Mouse (Mus musculus): Measurements from ENCODE around the gene Cutal. TPM values are rescaled to one million over a fixed set of nuclear protein-coding genes. Genes with fewer than 3 reads are reported as not detected.

The Cutal gene
- polyA plus RNA-seq, 1 experiment from 2014 or later = 19.0 TPM

DNA sequence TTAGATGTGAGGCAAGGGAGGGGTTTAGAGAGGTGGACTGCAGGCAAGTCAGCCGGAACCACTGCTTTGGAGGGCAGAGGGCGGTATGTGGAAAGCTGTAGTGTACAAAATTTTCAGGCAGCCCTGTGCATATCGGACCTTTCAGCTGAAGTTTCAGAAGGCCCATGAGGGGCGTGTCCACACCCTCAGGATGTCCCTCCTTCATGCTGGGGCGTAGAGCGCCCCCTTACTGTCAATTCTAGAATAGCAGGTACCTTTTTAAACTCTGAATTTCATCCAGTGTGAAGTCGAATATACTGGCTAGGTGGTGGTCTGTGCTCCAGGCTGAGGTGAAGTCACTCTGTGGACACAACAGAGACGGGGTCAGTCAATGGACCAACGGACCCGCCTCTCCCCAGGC lies 23.6 kb downstream of the Cutal start:
- peak; percentile 80 for DNase-seq (ENCODE audit: low spot score)
- TF ChIP-seq CTCF (IDR thresholded peaks at IDR 0.05; ENCODE audit: low read depth) = peak; percentile 83
- 18% methylated on average over 10 of the region's 10 CpGs for WGBS

DNA sequence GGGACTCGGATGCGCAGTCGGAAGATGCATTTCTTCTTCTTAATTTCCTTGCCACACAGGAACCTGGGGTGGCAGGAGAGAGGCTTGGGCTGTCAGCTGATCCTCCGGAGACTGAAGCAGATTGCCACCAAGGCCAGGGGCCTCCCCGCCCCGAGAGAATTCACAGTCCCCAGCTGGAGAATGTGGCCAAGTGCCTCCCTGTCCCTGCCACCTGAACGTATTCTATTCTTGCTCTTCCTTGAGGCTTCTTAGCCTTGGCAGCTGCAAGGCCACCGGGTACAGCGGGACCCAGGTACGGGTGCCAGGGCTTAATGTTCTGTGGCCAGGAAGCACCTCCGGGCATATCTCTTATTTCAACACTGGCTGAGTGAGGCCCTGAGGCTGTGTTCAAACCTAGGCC lies 25.5 kb downstream of the Cutal start:
- H3K4me1 ChIP-seq (replicated peaks; ENCODE audit: insufficient read depth, low read length) = no peaks in the 10 kb centered on the region
- H3K9ac ChIP-seq (ENCODE audit: low read depth, low read length) = no peak overlapping the region
- no peaks in the 10 kb centered on the region for H3K36me3 ChIP-seq (ENCODE audit: insufficient read depth, low read length)
- no peak overlapping the region for H3K27ac ChIP-seq
- 76% methylated on average over 11 of the region's 11 CpGs for WGBS
- ATAC-seq (replicated peaks; ENCODE audit: low FRiP score, low read depth) = no peak
- no peak for DNase-seq (ENCODE audit: low spot score)
- TF ChIP-seq CTCF (IDR thresholded peaks at IDR 0.05; ENCODE audit: low read depth) = no peak
- H3K4me2 ChIP-seq (ENCODE audit: low read length) = no peak overlapping the region
- H3K4me3 ChIP-seq (replicated peaks; ENCODE audit: low read depth, low read length) = no peak overlapping the region
- no peaks in the 10 kb centered on the region for H3K9me3 ChIP-seq (replicated peaks; ENCODE audit: low read length)
- H3K27me3 ChIP-seq (ENCODE audit: insufficient read depth, low read length) = no peaks in the 10 kb centered on the region

More for the DNA sequence above, 23.6 kb downstream of the Cutal start:
- peak; percentile 71 for ATAC-seq (replicated peaks; ENCODE audit: low FRiP score, low read depth)
- Histone ChIP-seq H3K27ac (no peak overlapping the region), H3K4me1 (replicated peaks; ENCODE audit: insufficient read depth, low read length) (no peaks in the 10 kb centered on the region), H3K4me2 (ENCODE audit: low read length) (no peak overlapping the region), H3K27me3 (ENCODE audit: insufficient read depth, low read length) (no peaks in the 10 kb centered on the region), H3K9ac (ENCODE audit: low read depth, low read length) (no peak overlapping the region), H3K4me3 (replicated peaks; ENCODE audit: low read depth, low read length) (no peak overlapping the region), H3K9me3 (replicated peaks; ENCODE audit: low read length) (no peaks in the 10 kb centered on the region), H3K36me3 (ENCODE audit: insufficient read depth, low read length) (no peaks in the 10 kb centered on the region)

- Histone ChIP-seq H3K9me3 (replicated peaks; ENCODE audit: low read length) (no peaks in the 10 kb centered on the region), H3K4me2 (ENCODE audit: low read length) (no peak overlapping the region), H3K4me3 (replicated peaks; ENCODE audit: low read depth, low read length) (no peak overlapping the region), H3K27ac (no peak overlapping the region), H3K4me1 (replicated peaks; ENCODE audit: insufficient read depth, low read length) (no peaks in the 10 kb centered on the region), H3K27me3 (ENCODE audit: insufficient read depth, low read length) (no peaks in the 10 kb centered on the region), H3K9ac (ENCODE audit: low read depth, low read length) (no peak overlapping the region), H3K36me3 (ENCODE audit: insufficient read depth, low read length) (no peaks in the 10 kb centered on the region)
- WGBS = 96% methylated on average over 1 of the region's 1 CpGs
- no peak for TF ChIP-seq CTCF (IDR thresholded peaks at IDR 0.05; ENCODE audit: low read depth)
- no peak for ATAC-seq (replicated peaks; ENCODE audit: low FRiP score, low read depth)
- DNase-seq (ENCODE audit: low spot score) = no peak
Measured at GRCm38 (mm10) chr2:34900412-34900811, 26.2 kb downstream of the Cutal start.

DNA sequence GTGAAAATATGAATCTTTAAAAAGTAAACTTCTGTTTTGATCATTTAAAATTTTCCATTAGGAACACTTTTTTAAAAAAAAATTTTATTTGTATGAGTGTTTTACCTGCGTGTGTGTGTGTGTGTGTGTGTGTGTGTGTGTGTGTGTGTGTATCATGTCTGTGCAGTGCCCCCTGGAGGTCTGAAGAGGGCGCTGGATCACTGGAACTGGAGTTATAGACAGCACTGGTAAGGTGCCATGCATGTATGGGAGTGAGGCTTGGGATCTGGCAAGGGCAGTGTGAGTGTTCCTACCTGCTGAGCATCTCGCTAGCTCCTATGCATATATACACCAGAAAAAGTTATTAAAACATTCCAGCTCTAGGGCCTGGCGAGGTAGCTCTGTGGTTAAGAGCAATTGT lies 27.5 kb downstream of the Cutal start:
- Histone ChIP-seq H3K36me3 (ENCODE audit: insufficient read depth, low read length) (no peaks in the 10 kb centered on the region), H3K9me3 (replicated peaks; ENCODE audit: low read length) (no peaks in the 10 kb centered on the region), H3K4me2 (ENCODE audit: low read length) (no peak overlapping the region), H3K4me3 (replicated peaks; ENCODE audit: low read depth, low read length) (no peak overlapping the region), H3K4me1 (replicated peaks; ENCODE audit: insufficient read depth, low read length) (no peaks in the 10 kb centered on the region), H3K27me3 (ENCODE audit: insufficient read depth, low read length) (no peaks in the 10 kb centered on the region), H3K9ac (ENCODE audit: low read depth, low read length) (no peak overlapping the region), H3K27ac (no peak overlapping the region)
- WGBS = 79% methylated on average over 4 of the region's 4 CpGs
- TF ChIP-seq CTCF (IDR thresholded peaks at IDR 0.05; ENCODE audit: low read depth) = peak; percentile 13; the same call in 1 of the 2 replicates
- DNase-seq (ENCODE audit: low spot score) (no peak), ATAC-seq (replicated peaks; ENCODE audit: low FRiP score, low read depth) (no peak)

- Histone ChIP-seq H3K4me3 (replicated peaks; ENCODE audit: low read depth, low read length) (no peak overlapping the region), H3K36me3 (ENCODE audit: insufficient read depth, low read length) (no peaks in the 10 kb centered on the region), H3K9ac (ENCODE audit: low read depth, low read length) (no peak overlapping the region), H3K9me3 (replicated peaks; ENCODE audit: low read length) (no peaks in the 10 kb centered on the region), H3K4me2 (ENCODE audit: low read length) (no peak overlapping the region), H3K4me1 (replicated peaks; ENCODE audit: insufficient read depth, low read length) (no peaks in the 10 kb centered on the region), H3K27ac (no peak overlapping the region), H3K27me3 (ENCODE audit: insufficient read depth, low read length) (no peaks in the 10 kb centered on the region)
- 81% methylated on average over 6 of the region's 6 CpGs for WGBS
- ATAC-seq (replicated peaks; ENCODE audit: low FRiP score, low read depth) (no peak), DNase-seq (ENCODE audit: low spot score) (no peak)
- TF ChIP-seq CTCF (IDR thresholded peaks at IDR 0.05; ENCODE audit: low read depth) = no peak
Measured at GRCm38 (mm10) chr2:34902731-34903130, 28.5 kb downstream of the Cutal start.

- Histone ChIP-seq H3K9ac (ENCODE audit: low read depth, low read length) (no peak overlapping the region), H3K4me1 (replicated peaks; ENCODE audit: insufficient read depth, low read length) (no peaks in the 10 kb centered on the region), H3K36me3 (ENCODE audit: insufficient read depth, low read length) (no peaks in the 10 kb centered on the region), H3K27ac (no peak overlapping the region), H3K4me3 (replicated peaks; ENCODE audit: low read depth, low read length) (no peak overlapping the region), H3K9me3 (replicated peaks; ENCODE audit: low read length) (no peaks in the 10 kb centered on the region), H3K4me2 (ENCODE audit: low read length) (no peak overlapping the region), H3K27me3 (ENCODE audit: insufficient read depth, low read length) (no peaks in the 10 kb centered on the region)
- no peak for DNase-seq (ENCODE audit: low spot score)
- no peak for ATAC-seq (replicated peaks; ENCODE audit: low FRiP score, low read depth)
- no peak for TF ChIP-seq CTCF (IDR thresholded peaks at IDR 0.05; ENCODE audit: low read depth)
- 89% methylated on average over 7 of the region's 7 CpGs for WGBS
Measured at GRCm38 (mm10) chr2:34903191-34903590, 29.0 kb downstream of the Cutal start.
